Mouse (Mus musculus) small intestine, adult 2 months (tissue): ENCODE data around the gene Stam. TPM values are rescaled to one million over a fixed set of nuclear protein-coding genes. Genes with fewer than 3 reads are reported as not detected.
A peak's percentile ranks its signal among the peaks of the same experiment; 100 is the strongest.

Source experiments
- H3K27ac ChIP-seq: fragments of 200-500 bp; 2 replicates; pipeline ENCODE4 v1.5.1; 2012; ENCODE audit warnings: low read depth, low read length, control low read depth, inconsistent platforms; ENCODE audit not compliant: insufficient read depth
- H3K27me3 ChIP-seq: fragments of 200-500 bp; 2 replicates; pipeline ENCODE4 v1.6.1; 2012; ENCODE audit warnings: mild to moderate bottlenecking, moderate library complexity, low read length, inconsistent platforms; ENCODE audit not compliant: control insufficient read depth, insufficient read depth
- H3K36me3 ChIP-seq: fragments of 200-500 bp; 2 replicates; pipeline ENCODE4 v1.6.1; 2012; ENCODE audit warnings: mild to moderate bottlenecking, low read length, control low read depth, inconsistent platforms; ENCODE audit not compliant: control insufficient read depth, insufficient read depth
- H3K4me1 ChIP-seq: fragments of 200-500 bp; 2 replicates; pipeline ENCODE4 v1.6.1; 2012; ENCODE audit warnings: low read length, inconsistent platforms, mixed read lengths; ENCODE audit not compliant: control insufficient read depth, insufficient read depth, insufficient read length
- H3K4me3 ChIP-seq: fragments of 200-500 bp; 2 replicates; pipeline ENCODE4 v1.5.1; 2012; ENCODE audit warnings: low read depth, mild to moderate bottlenecking, control low read depth, inconsistent platforms, low read length, moderate library complexity
- CTCF ChIP-seq: fragments of 200-500 bp; IDR thresholded peaks from 2 replicates; pipeline ENCODE4 v1.5.1; 2012; ENCODE audit warnings: low read depth, mild to moderate bottlenecking, control low read depth, inconsistent platforms, low read length, moderate library complexity, mixed read lengths; ENCODE audit not compliant: insufficient replicate concordance, insufficient read length; ENCODE audit errors: extremely low read depth
- POLR2A ChIP-seq: fragments of 200-500 bp; IDR thresholded peaks from 2 replicates; pipeline ENCODE4 v1.6.1; 2012; ENCODE audit warnings: low read depth, mild to moderate bottlenecking, control low read depth, inconsistent platforms, low read length, moderate library complexity
- WGBS: fragments of 180-500 bp; shearing (Covaris S2); methylation state at CpG from one replicate; pipeline ENCODE4 v1.1.7; 2018; 5-methylcytosine and 5-hydroxymethylcytosine counted together
- polyA plus RNA-seq: library from polyadenylated mRNA; depleted of rRNA; stranded (reverse); fragments of >200 nt; gene quantifications from 2 replicates; pipeline ENCODE4 v1.2.3, GENCODE M21; 2012

Gene Stam
- polyA plus RNA-seq, 1 experiment = 9.6 TPM

GRCm38 (mm10) chr2:14054163-14054562, 19.7 kb upstream of the Stam start:
- Histone ChIP-seq H3K27ac (no peak overlapping the region), H3K4me1 (peaks cover 8% of the 10 kb centered on the region; the same call in 1 of the 2 replicates), H3K27me3 (no peaks in the 10 kb centered on the region), H3K4me3 (peak overlapping the region; percentile 20; the same call in 1 of the 2 replicates), H3K36me3 (no peaks in the 10 kb centered on the region)
- TF ChIP-seq CTCF = no peak
- no peak for TF ChIP-seq POLR2A
- WGBS = 25% methylated on average over 3 of the region's 3 CpGs

DNA sequence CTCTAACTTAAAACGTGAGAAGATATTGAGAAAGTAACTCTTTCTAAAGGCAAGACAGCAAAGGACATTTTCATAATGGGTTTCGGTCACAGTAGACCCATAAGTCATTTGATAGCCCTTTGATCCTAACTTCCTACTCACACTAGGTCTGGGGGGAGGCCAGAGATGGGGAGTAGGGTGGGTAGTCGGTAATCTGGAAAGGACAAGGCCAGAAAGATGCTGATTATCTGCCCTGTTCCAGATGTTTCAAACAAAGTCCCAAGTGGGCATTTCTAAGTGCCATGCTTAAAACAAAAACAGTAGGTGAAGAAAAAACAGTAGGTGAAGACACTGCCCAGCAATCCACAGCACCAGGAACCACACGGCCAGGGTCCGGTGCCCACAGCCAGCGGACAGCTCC, 19.2 kb upstream of the Stam start:
- TF ChIP-seq POLR2A (no peak), CTCF (no peak)
- no peaks in the 10 kb centered on the region for H3K27me3 ChIP-seq
- H3K27ac ChIP-seq = peak overlapping the region; percentile 45
- WGBS = 4% methylated on average over 6 of the region's 6 CpGs
- H3K4me3 ChIP-seq = peak overlapping the region; percentile 98
- peaks cover 8% of the 10 kb centered on the region; the same call in 1 of the 2 replicates for H3K4me1 ChIP-seq
- H3K36me3 ChIP-seq = no peaks in the 10 kb centered on the region

GRCm38 (mm10) chr2:14055168-14055565, 18.7 kb upstream of the Stam start:
- H3K4me3 ChIP-seq = peak overlapping the region; percentile 98
- H3K27me3 ChIP-seq = no peaks in the 10 kb centered on the region
- no peaks in the 10 kb centered on the region for H3K36me3 ChIP-seq
- H3K27ac ChIP-seq = peak overlapping the region; percentile 82
- peaks cover 8% of the 10 kb centered on the region; the same call in 1 of the 2 replicates for H3K4me1 ChIP-seq
- WGBS = under 1% methylated on average over 56 of the region's 58 CpGs
- no peak for TF ChIP-seq POLR2A
- no peak for TF ChIP-seq CTCF

- no peak for TF ChIP-seq POLR2A
- no peak for TF ChIP-seq CTCF
- WGBS = under 1% methylated on average over 100 of the region's 101 CpGs
- no peaks in the 10 kb centered on the region for H3K36me3 ChIP-seq
- peak within 1 kb of the TSS; percentile 95 for H3K27ac ChIP-seq
- peaks cover 8% of the 10 kb centered on the region; the same call in 1 of the 2 replicates for H3K4me1 ChIP-seq
- no peaks in the 10 kb centered on the region for H3K27me3 ChIP-seq
- H3K4me3 ChIP-seq = peak within 1 kb of the TSS; percentile 98
Measured at GRCm38 (mm10) chr2:14055566-14056331, 18.1 kb upstream of the Stam start, which contains the start of gene Hacd1. Gene Hacd1 (minus strand): TSS chr2:14056135.

- 21% methylated on average over 2 of the region's 2 CpGs for WGBS
Measured at GRCm38 (mm10) chr2:14065704-14066650, 7.9 kb upstream of the Stam start.

GRCm38 (mm10) chr2:14069027-14069426, 4.9 kb upstream of the Stam start:
- WGBS = 91% methylated on average over 2 of the region's 2 CpGs
- no peak for TF ChIP-seq POLR2A
- TF ChIP-seq CTCF = no peak
- peaks cover 17% of the 10 kb centered on the region; the same call in 1 of the 2 replicates for H3K4me1 ChIP-seq
- H3K36me3 ChIP-seq = no peaks in the 10 kb centered on the region
- H3K4me3 ChIP-seq = no peak overlapping the region
- no peak overlapping the region for H3K27ac ChIP-seq
- H3K27me3 ChIP-seq = peaks cover 2% of the 10 kb centered on the region; the same call in 1 of the 2 replicates

More at GRCm38 (mm10) chr2:14065704-14066650, 7.9 kb upstream of the Stam start:
- no peak overlapping the region for H3K4me3 ChIP-seq
- H3K27ac ChIP-seq = peak overlapping the region; percentile 49; the same call in 1 of the 2 replicates
- H3K27me3 ChIP-seq = peaks cover 2% of the 10 kb centered on the region; the same call in 1 of the 2 replicates
- no peaks in the 10 kb centered on the region for H3K36me3 ChIP-seq
- TF ChIP-seq POLR2A (no peak), CTCF (no peak)
- peaks cover 17% of the 10 kb centered on the region; the same call in 1 of the 2 replicates for H3K4me1 ChIP-seq
